Mouse (Mus musculus) granulocyte monocyte progenitor cell, adult 5-6 weeks (primary cell): ENCODE results near the gene Vmn1r119. TPM values are rescaled to one million over a fixed set of nuclear protein-coding genes. Genes with fewer than 3 reads are reported as not detected.
"Not testable (repeated sequence)": the region's sequence is repeated elsewhere in the genome, so short reads cannot be mapped to it uniquely, and the experiment has no call there.

Source experiments
- ATAC-seq: replicated peaks from 2 replicates; pipeline ENCODE4 v1.8.0; 2016; ENCODE audit warnings: mild to moderate bottlenecking, moderate TSS enrichment, inconsistent platforms; ENCODE audit not compliant: poor library complexity, severe bottlenecking
- total RNA-seq, 2 experiments: library from RNA; stranded (forward) in 1 of 2; stranded (reverse) in 1 of 2; fragments of 200-712, 200-1000 nt in 1 of 2; fragments of >200 nt in 1 of 2; fragmentation: Nextera tagmentation in 1 of 2; gene quantifications; 2 replicates each; pipeline ENCODE4 v1.2.3; 2014 to 2017

The Vmn1r119 gene
- total RNA-seq (2014; fragmentation: Nextera tagmentation) (not detected in 2 replicates), total RNA-seq (2017) (not detected in 2 replicates)

DNA sequence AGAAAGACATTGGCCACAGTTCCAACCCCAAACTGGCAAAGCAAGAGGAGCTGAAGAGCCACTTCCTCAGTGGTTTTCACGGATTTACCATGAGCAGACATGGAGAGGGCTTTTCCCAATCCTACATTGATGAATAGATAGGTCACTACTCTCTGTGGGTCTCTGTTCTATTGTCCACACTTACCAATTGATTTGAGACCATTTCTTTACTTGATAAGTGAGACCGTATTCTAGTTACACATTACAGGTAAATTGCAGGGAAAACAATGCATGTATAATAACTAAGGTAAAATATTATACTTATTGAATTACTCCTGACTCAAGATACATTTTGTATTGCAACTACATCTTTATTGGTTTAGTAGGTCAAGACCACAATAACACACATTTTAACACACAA lies at the start of gene Vmn1r119:
Gene Vmn1r119 (minus strand): TSS at position 101 of the 400 bp plus-strand sequence.
- ATAC-seq = not testable (repeated sequence)

- not testable (repeated sequence) for ATAC-seq
These were observed 41.4 kb upstream of the Vmn1r119 start, which contains the start of gene Vmn1r120 for GRCm38 (mm10) chr7:21053684-21054083. Vmn1r120 (minus strand) TSS chr7:21053784.

Other genes with a start within 250 kb of the Vmn1r119 start
- not detected in 2 replicates for gene Vmn1r112, start 241.3 kb downstream of the Vmn1r119 start, total RNA-seq (2014; fragmentation: Nextera tagmentation)
- gene Vmn1r112, start 241.3 kb downstream of the Vmn1r119 start, total RNA-seq (2017) = not detected in 2 replicates
- not detected in 2 replicates for gene Vmn1r113, start 225.2 kb downstream of the Vmn1r119 start, total RNA-seq (2014; fragmentation: Nextera tagmentation)
- not detected in 2 replicates for gene Vmn1r113, start 225.2 kb downstream of the Vmn1r119 start, total RNA-seq (2017)
- not detected in 2 replicates for gene Vmn1r114, start 200.3 kb downstream of the Vmn1r119 start, total RNA-seq (2014; fragmentation: Nextera tagmentation)
- gene Vmn1r114, start 200.3 kb downstream of the Vmn1r119 start, total RNA-seq (2017) = not detected in 2 replicates
- not detected in 2 replicates for gene Vmn1r115, start 167.5 kb downstream of the Vmn1r119 start, total RNA-seq (2014; fragmentation: Nextera tagmentation)
- not detected in 2 replicates for gene Vmn1r115, start 167.5 kb downstream of the Vmn1r119 start, total RNA-seq (2017)
- not detected in 2 replicates for gene Vmn1r116, start 140.2 kb downstream of the Vmn1r119 start, total RNA-seq (2014; fragmentation: Nextera tagmentation)
- gene Vmn1r116, start 140.2 kb downstream of the Vmn1r119 start, total RNA-seq (2017) = not detected in 2 replicates
- gene Vmn1r117, start 128.3 kb downstream of the Vmn1r119 start, total RNA-seq (2014; fragmentation: Nextera tagmentation) = not detected in 2 replicates
- not detected in 2 replicates for gene Vmn1r117, start 128.3 kb downstream of the Vmn1r119 start, total RNA-seq (2017)
- not detected in 2 replicates for gene Vmn1r118, start 100.1 kb downstream of the Vmn1r119 start, total RNA-seq (2014; fragmentation: Nextera tagmentation)
- not detected in 2 replicates for gene Vmn1r118, start 100.1 kb downstream of the Vmn1r119 start, total RNA-seq (2017)
- gene Vmn1r120, start 41.3 kb upstream of the Vmn1r119 start, total RNA-seq (2014; fragmentation: Nextera tagmentation) = not detected in 2 replicates
- not detected in 2 replicates for gene Vmn1r120, start 41.3 kb upstream of the Vmn1r119 start, total RNA-seq (2017)
- not detected in 2 replicates for gene Vmn1r121, start 86.1 kb upstream of the Vmn1r119 start, total RNA-seq (2014; fragmentation: Nextera tagmentation)
- gene Vmn1r121, start 86.1 kb upstream of the Vmn1r119 start, total RNA-seq (2017) = not detected in 2 replicates
- not detected in 2 replicates for gene Vmn1r122, start 121.7 kb upstream of the Vmn1r119 start, total RNA-seq (2014; fragmentation: Nextera tagmentation)
- gene Vmn1r122, start 121.7 kb upstream of the Vmn1r119 start, total RNA-seq (2017) = not detected in 2 replicates
- not detected in 2 replicates for gene Vmn1r123, start 149.7 kb upstream of the Vmn1r119 start, total RNA-seq (2014; fragmentation: Nextera tagmentation)
- not detected in 2 replicates for gene Vmn1r123, start 149.7 kb upstream of the Vmn1r119 start, total RNA-seq (2017)
- not detected in 2 replicates for gene Gm5157, start 178.0 kb upstream of the Vmn1r119 start, total RNA-seq (2014; fragmentation: Nextera tagmentation)
- not detected in 2 replicates for gene Gm5157, start 178.0 kb upstream of the Vmn1r119 start, total RNA-seq (2017)
- gene Vmn1r124, start 248.2 kb upstream of the Vmn1r119 start, total RNA-seq (2014; fragmentation: Nextera tagmentation) = not detected in 2 replicates
- not detected in 2 replicates for gene Vmn1r124, start 248.2 kb upstream of the Vmn1r119 start, total RNA-seq (2017)